Mouse (Mus musculus) limb, embryonic 12.5 days (tissue): ENCODE data around the gene Aco1. TPM values are rescaled to one million over a fixed set of nuclear protein-coding genes. Genes with fewer than 3 reads are reported as not detected.

Experiments used
- ATAC-seq: fragments of 200-750 bp; cut with Nextera tagmentation; 2 replicates; pipeline ENCODE4 v1.8.0; 2017; ENCODE audit warnings: low read depth, moderate TSS enrichment; ENCODE audit not compliant: insufficient number of reproducible peaks, insufficient read depth, low FRiP score, low TSS enrichment
- H3K27ac ChIP-seq: fragments of 300-500 bp; sonication (generic); 2 replicates; pipeline ENCODE4 v1.5.1; 2016; ENCODE audit warnings: mild to moderate bottlenecking, moderate library complexity
- H3K27me3 ChIP-seq: fragments of 300-500 bp; sonication (generic); 2 replicates; pipeline ENCODE4 v1.6.1; 2016; ENCODE audit warnings: mild to moderate bottlenecking, moderate library complexity
- H3K36me3 ChIP-seq: fragments of 300-500 bp; sonication (generic); 2 replicates; pipeline ENCODE4 v1.6.1; 2016; ENCODE audit warnings: mild to moderate bottlenecking, moderate library complexity
- H3K4me1 ChIP-seq: fragments of 300-500 bp; sonication (generic); replicated peaks from 2 replicates; pipeline ENCODE4 v1.6.1; 2016
- H3K4me2 ChIP-seq: fragments of 300-500 bp; sonication (generic); 2 replicates; pipeline ENCODE4 v1.6.1; 2016; ENCODE audit warnings: mild to moderate bottlenecking, moderate library complexity
- H3K4me3 ChIP-seq: fragments of 300-500 bp; sonication (generic); replicated peaks from 2 replicates; pipeline ENCODE4 v1.5.1; 2016; ENCODE audit warnings: mild to moderate bottlenecking
- H3K9ac ChIP-seq: fragments of 300-500 bp; sonication (generic); replicated peaks from 2 replicates; pipeline ENCODE4 v1.6.1; 2016; ENCODE audit warnings: mild to moderate bottlenecking, moderate library complexity
- H3K9me3 ChIP-seq: fragments of 300-500 bp; sonication (generic); 2 replicates; pipeline ENCODE4 v1.6.1; 2016; ENCODE audit warnings: mild to moderate bottlenecking, moderate library complexity
- WGBS: fragments of 180-500 bp; shearing (Covaris S2); methylation state at CpG from one replicate; pipeline ENCODE4 v1.1.7; 2016; 5-methylcytosine and 5-hydroxymethylcytosine counted together
- polyA plus RNA-seq: library from polyadenylated mRNA; unstranded; fragments of >200 nt; fragmentation: Nextera tagmentation; extraction: Ambion mirVana; gene quantifications from 2 replicates; pipeline ENCODE4 v1.2.1, GENCODE M21; 2016

The Aco1 gene
- polyA plus RNA-seq, 1 experiment from 2014 or later = 49.3 TPM

GRCm38 (mm10) chr4:40143533-40143871 lies 621 bp downstream of the Aco1 start:
- peak overlapping the region; percentile 75 for H3K4me3 ChIP-seq
- peak overlapping the region; percentile 92 for H3K27ac ChIP-seq
- WGBS = under 1% methylated on average over 27 of the region's 27 CpGs
- ATAC-seq = no peak
- peaks cover 17% of the 10 kb centered on the region for H3K4me1 ChIP-seq
- H3K4me2 ChIP-seq = peak overlapping the region; percentile 76
- H3K27me3 ChIP-seq = no peaks in the 10 kb centered on the region
- peak overlapping the region; percentile 81 for H3K9ac ChIP-seq
- H3K9me3 ChIP-seq = no peaks in the 10 kb centered on the region
- H3K36me3 ChIP-seq = no peaks in the 10 kb centered on the region

GRCm38 (mm10) chr4:40144543-40144942 lies 1.7 kb downstream of the Aco1 start:
- peak overlapping the region; percentile 75; the same call in 1 of the 2 replicates for H3K4me3 ChIP-seq
- no peaks in the 10 kb centered on the region for H3K9me3 ChIP-seq
- peaks cover 17% of the 10 kb centered on the region for H3K4me1 ChIP-seq
- H3K27me3 ChIP-seq = no peaks in the 10 kb centered on the region
- no peak for ATAC-seq
- peak overlapping the region; percentile 76 for H3K4me2 ChIP-seq
- no peaks in the 10 kb centered on the region for H3K36me3 ChIP-seq
- H3K9ac ChIP-seq = no peak overlapping the region
- WGBS = 36% methylated on average over 1 of the region's 1 CpGs
- H3K27ac ChIP-seq = no peak overlapping the region

GRCm38 (mm10) chr4:40144981-40145380 lies 2.1 kb downstream of the Aco1 start:
- no peak overlapping the region for H3K4me3 ChIP-seq

GRCm38 (mm10) chr4:40148281-40148680 lies 5.4 kb downstream of the Aco1 start:
- H3K36me3 ChIP-seq = no peaks in the 10 kb centered on the region
- no peak overlapping the region for H3K4me3 ChIP-seq
- H3K9ac ChIP-seq = no peak overlapping the region
- peaks cover 12% of the 10 kb centered on the region for H3K4me1 ChIP-seq
- no peaks in the 10 kb centered on the region for H3K27me3 ChIP-seq
- ATAC-seq = no peak
- WGBS = 91% methylated on average over 5 of the region's 5 CpGs
- H3K4me2 ChIP-seq = no peak overlapping the region
- H3K27ac ChIP-seq = no peak overlapping the region
- no peaks in the 10 kb centered on the region for H3K9me3 ChIP-seq

More at GRCm38 (mm10) chr4:40144981-40145380, 2.1 kb downstream of the Aco1 start:
- Histone ChIP-seq H3K4me1 (peaks cover 17% of the 10 kb centered on the region), H3K27ac (no peak overlapping the region), H3K4me2 (0 out of 2 replicates have a peak overlapping the region, but pooled peaks have one; percentile 76), H3K9me3 (no peaks in the 10 kb centered on the region), H3K27me3 (no peaks in the 10 kb centered on the region), H3K36me3 (no peaks in the 10 kb centered on the region), H3K9ac (no peak overlapping the region)
- ATAC-seq = no peak
- WGBS = 85% methylated on average over 3 of the region's 3 CpGs

GRCm38 (mm10) chr4:40150046-40150445 lies 7.2 kb downstream of the Aco1 start:
- Histone ChIP-seq H3K36me3 (no peaks in the 10 kb centered on the region), H3K9me3 (no peaks in the 10 kb centered on the region), H3K27me3 (no peaks in the 10 kb centered on the region), H3K4me2 (no peak overlapping the region), H3K9ac (no peak overlapping the region), H3K4me3 (no peak overlapping the region), H3K4me1 (peaks cover under 1% of the 10 kb centered on the region; the same call in 1 of the 2 replicates), H3K27ac (no peak overlapping the region)
- 92% methylated on average over 7 of the region's 7 CpGs for WGBS
- ATAC-seq = no peak

- ATAC-seq = no peak
- no peaks in the 10 kb centered on the region for H3K4me1 ChIP-seq
- no peaks in the 10 kb centered on the region for H3K27me3 ChIP-seq
- no peak overlapping the region for H3K4me3 ChIP-seq
- H3K36me3 ChIP-seq = no peaks in the 10 kb centered on the region
- no peak overlapping the region for H3K4me2 ChIP-seq
- no peaks in the 10 kb centered on the region for H3K9me3 ChIP-seq
- no peak overlapping the region for H3K9ac ChIP-seq
- WGBS = 98% methylated on average over 2 of the region's 2 CpGs
- H3K27ac ChIP-seq = no peak overlapping the region
Observed at GRCm38 (mm10) chr4:40152771-40153170, 9.9 kb downstream of the Aco1 start.

- Histone ChIP-seq H3K27ac (no peak overlapping the region), H3K27me3 (no peaks in the 10 kb centered on the region), H3K9me3 (no peaks in the 10 kb centered on the region), H3K4me1 (no peaks in the 10 kb centered on the region), H3K9ac (no peak overlapping the region), H3K36me3 (no peaks in the 10 kb centered on the region), H3K4me3 (no peak overlapping the region), H3K4me2 (no peak overlapping the region)
- WGBS = over 99% methylated on average over 4 of the region's 4 CpGs
- no peak for ATAC-seq
Observed at GRCm38 (mm10) chr4:40153500-40153899, 10.6 kb downstream of the Aco1 start.

- Histone ChIP-seq H3K36me3 (no peaks in the 10 kb centered on the region), H3K27me3 (no peaks in the 10 kb centered on the region), H3K4me1 (no peaks in the 10 kb centered on the region), H3K27ac (no peak overlapping the region), H3K9me3 (no peaks in the 10 kb centered on the region), H3K4me2 (no peak overlapping the region), H3K4me3 (no peak overlapping the region), H3K9ac (no peak overlapping the region)
- no peak for ATAC-seq
- WGBS = 88% methylated on average over 4 of the region's 4 CpGs
Observed at GRCm38 (mm10) chr4:40154751-40155150, 11.9 kb downstream of the Aco1 start.

GRCm38 (mm10) chr4:40155467-40155999 lies 12.7 kb downstream of the Aco1 start:
- peaks cover 1% of the 10 kb centered on the region; the same call in 1 of the 2 replicates for H3K9me3 ChIP-seq
- ATAC-seq = no peak
- no peaks in the 10 kb centered on the region; the same call in 1 of the 2 replicates for H3K36me3 ChIP-seq
- no peaks in the 10 kb centered on the region for H3K27me3 ChIP-seq
- no peaks in the 10 kb centered on the region for H3K4me1 ChIP-seq
- no peak overlapping the region for H3K4me3 ChIP-seq
- no peak overlapping the region for H3K9ac ChIP-seq
- no peak overlapping the region for H3K4me2 ChIP-seq
- H3K27ac ChIP-seq = no peak overlapping the region
- 92% methylated on average over 13 of the region's 13 CpGs for WGBS

- H3K36me3 ChIP-seq = no peaks in the 10 kb centered on the region; the same call in 1 of the 2 replicates
- ATAC-seq = no peak
- H3K9me3 ChIP-seq = peaks cover 6% of the 10 kb centered on the region
- H3K9ac ChIP-seq = no peak overlapping the region
- H3K27me3 ChIP-seq = no peaks in the 10 kb centered on the region
- H3K4me2 ChIP-seq = no peak overlapping the region
- H3K4me3 ChIP-seq = no peak overlapping the region
- 65% methylated on average over 2 of the region's 2 CpGs for WGBS
- no peaks in the 10 kb centered on the region for H3K4me1 ChIP-seq
- H3K27ac ChIP-seq = no peak overlapping the region
Observed at GRCm38 (mm10) chr4:40156153-40156552, 13.3 kb downstream of the Aco1 start.

GRCm38 (mm10) chr4:40156582-40157499 lies 14.0 kb downstream of the Aco1 start:
- 84% methylated on average over 18 of the region's 18 CpGs for WGBS
- ATAC-seq = no peak

More at GRCm38 (mm10) chr4:40156582-40157499, 14.0 kb downstream of the Aco1 start:
- Histone ChIP-seq H3K27me3 (no peaks in the 10 kb centered on the region), H3K36me3 (no peaks in the 10 kb centered on the region; the same call in 1 of the 2 replicates), H3K4me1 (no peaks in the 10 kb centered on the region), H3K27ac (no peak overlapping the region), H3K4me2 (no peak overlapping the region), H3K9me3 (peaks cover 6% of the 10 kb centered on the region), H3K4me3 (no peak overlapping the region), H3K9ac (no peak overlapping the region)
